Mouse (Mus musculus) heart, postnatal 0 days (tissue): ENCODE results near the gene Hist3h2a. TPM values are rescaled to one million over a fixed set of nuclear protein-coding genes. Genes with fewer than 3 reads are reported as not detected.
A peak's percentile ranks its signal among the peaks of the same experiment; 100 is the strongest.

Source experiments
- ATAC-seq: fragments of 200-750 bp; cut with Nextera tagmentation; 2 replicates; pipeline ENCODE4 v1.8.0; 2017; ENCODE audit warnings: low read depth, moderate number of reproducible peaks, moderate library complexity; ENCODE audit not compliant: insufficient read depth
- DNase-seq: peaks from one replicate; pipeline ENCODE4 v3.0.0-alpha.2; 2016; ENCODE audit warnings: low spot score
- H3K27ac ChIP-seq: fragments of 300-500 bp; sonication (generic); 2 replicates; pipeline ENCODE4 v1.5.1; 2014; ENCODE audit warnings: low read depth, mild to moderate bottlenecking
- H3K27me3 ChIP-seq: fragments of 300-500 bp; sonication (generic); 2 replicates; pipeline ENCODE4 v1.6.1; 2014; ENCODE audit warnings: low read length, mixed read lengths; ENCODE audit not compliant: control insufficient read depth, insufficient read depth
- H3K36me3 ChIP-seq: fragments of 300-500 bp; sonication (generic); replicated peaks from 2 replicates; pipeline ENCODE4 v1.6.1; 2014; ENCODE audit warnings: low read length, mixed read lengths; ENCODE audit not compliant: control insufficient read depth, insufficient read depth
- H3K4me1 ChIP-seq: fragments of 300-500 bp; sonication (generic); 2 replicates; pipeline ENCODE4 v1.6.1; 2014; ENCODE audit warnings: antibody characterized with exemption; ENCODE audit not compliant: control insufficient read depth, insufficient read depth
- H3K4me2 ChIP-seq: fragments of 300-500 bp; sonication (generic); 2 replicates; pipeline ENCODE4 v1.6.1; 2014; ENCODE audit warnings: low read depth, mild to moderate bottlenecking, low read length, moderate library complexity
- H3K4me3 ChIP-seq: fragments of 300-500 bp; sonication (generic); 2 replicates; pipeline ENCODE4 v1.5.1; 2014; ENCODE audit warnings: low read depth, low read length
- H3K9ac ChIP-seq: fragments of 300-500 bp; sonication (generic); replicated peaks from 2 replicates; pipeline ENCODE4 v1.6.1; 2014; ENCODE audit warnings: low read depth, low read length, mixed read lengths
- H3K9me3 ChIP-seq: fragments of 300-500 bp; sonication (generic); replicated peaks from 2 replicates; pipeline ENCODE4 v1.6.1; 2016; ENCODE audit warnings: low read length; ENCODE audit not compliant: control insufficient read depth
- CTCF ChIP-seq: IDR thresholded peaks from 2 replicates; pipeline ENCODE4 v1.5.1; 2016; ENCODE audit warnings: antibody characterized with exemption, control low read depth, low read depth
- EP300 ChIP-seq: IDR thresholded peaks from 2 replicates; pipeline ENCODE4 v1.6.1; 2016; ENCODE audit warnings: antibody characterized with exemption, low read depth
- WGBS: fragments of 180-500 bp; shearing (Covaris S2); extraction: QIAGEN DNeasy Blood & Tissue Kit; methylation state at CpG from one replicate; pipeline ENCODE4 v1.1.7; 2014; 5-methylcytosine and 5-hydroxymethylcytosine counted together
- polyA plus RNA-seq: library from polyadenylated mRNA; unstranded; fragments of >200 nt; fragmentation: Nextera tagmentation; extraction: Ambion mirVana; gene quantifications from 2 replicates; pipeline ENCODE4 v1.2.1, GENCODE M21; 2015
- total RNA-seq: library from RNA; depleted of rRNA; stranded (reverse); fragments of >200 nt; gene quantifications from 2 replicates; pipeline ENCODE4 v1.2.3, GENCODE M21; 2014; ENCODE audit warnings: low replicate concordance; rRNA removed

Gene Hist3h2a
- 90.4 and 94.8 TPM in 2 replicates for total RNA-seq
- 43.1 and 63.4 TPM in 2 replicates for polyA plus RNA-seq

GRCm38 (mm10) chr11:58954420-58955142 is at the start of gene Hist3h2a, which contains the start of gene Trim17:
Hist3h2a (plus strand) TSS chr11:58954685.
Trim17 (plus strand) TSS chr11:58954685.
- Histone ChIP-seq H3K4me3 (peak within 1 kb of the TSS; percentile 72), H3K4me1 (peaks cover 23% of the 10 kb centered on the region), H3K9me3 (no peaks in the 10 kb centered on the region), H3K36me3 (peaks cover 18% of the 10 kb centered on the region; the same call in 1 of the 2 replicates), H3K27ac (peak within 1 kb of the TSS; percentile 97), H3K4me2 (peak within 1 kb of the TSS; percentile 92), H3K27me3 (peaks cover 19% of the 10 kb centered on the region), H3K9ac (peak within 1 kb of the TSS; percentile 79)
- peak; percentile 93 for ATAC-seq
- TF ChIP-seq CTCF (peak; percentile 58), EP300 (no peak; the same call in none of the 2 replicates)
- WGBS = under 1% methylated on average over 49 of the region's 49 CpGs
- peak; percentile 98 for DNase-seq

DNA sequence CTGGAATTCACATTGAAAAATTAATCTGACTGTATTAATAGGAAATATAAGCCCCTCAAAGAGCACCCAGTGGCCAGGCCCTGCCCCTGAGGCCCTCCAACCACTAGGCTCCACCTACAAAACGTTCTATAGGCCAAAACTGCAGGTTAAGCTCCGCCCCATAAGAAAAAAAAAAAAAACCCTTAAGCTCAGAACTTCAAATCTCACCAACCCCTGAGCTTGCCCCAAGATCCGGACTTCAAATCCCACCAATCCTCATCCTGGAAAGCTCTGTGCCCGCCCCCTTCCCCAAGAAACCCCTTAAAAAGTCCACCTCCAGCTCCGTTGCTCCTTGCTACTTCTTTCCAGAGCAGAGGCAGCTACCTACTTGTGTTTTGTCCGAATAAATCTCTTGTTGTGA is 49.6 kb upstream of the Hist3h2a start:
- no peak for ATAC-seq
- no peak overlapping the region for H3K27ac ChIP-seq
- no peak overlapping the region for H3K4me3 ChIP-seq
- no peak overlapping the region for H3K9ac ChIP-seq
- H3K4me1 ChIP-seq = peaks cover 5% of the 10 kb centered on the region; the same call in 1 of the 2 replicates
- H3K9me3 ChIP-seq = no peaks in the 10 kb centered on the region
- H3K4me2 ChIP-seq = peak overlapping the region; percentile 81; the same call in 1 of the 2 replicates
- peaks cover 21% of the 10 kb centered on the region for H3K36me3 ChIP-seq
- H3K27me3 ChIP-seq = no peaks in the 10 kb centered on the region
- no peak for TF ChIP-seq EP300
- no peak for TF ChIP-seq CTCF
- 50% methylated on average over 6 of the region's 6 CpGs for WGBS
- no peak for DNase-seq

GRCm38 (mm10) chr11:58913776-58914175 is 40.7 kb upstream of the Hist3h2a start:
- Histone ChIP-seq H3K4me3 (no peak overlapping the region), H3K27ac (no peak overlapping the region), H3K27me3 (no peaks in the 10 kb centered on the region), H3K9ac (0 out of 2 replicates have a peak overlapping the region, but pooled peaks have one; percentile 68), H3K36me3 (no peaks in the 10 kb centered on the region), H3K4me1 (no peaks in the 10 kb centered on the region), H3K9me3 (no peaks in the 10 kb centered on the region), H3K4me2 (peak overlapping the region; percentile 90; the same call in 1 of the 2 replicates)
- TF ChIP-seq EP300 = no peak
- TF ChIP-seq CTCF = no peak
- WGBS = 67% methylated on average over 1 of the region's 1 CpGs
- ATAC-seq (no peak), DNase-seq (no peak)

DNA sequence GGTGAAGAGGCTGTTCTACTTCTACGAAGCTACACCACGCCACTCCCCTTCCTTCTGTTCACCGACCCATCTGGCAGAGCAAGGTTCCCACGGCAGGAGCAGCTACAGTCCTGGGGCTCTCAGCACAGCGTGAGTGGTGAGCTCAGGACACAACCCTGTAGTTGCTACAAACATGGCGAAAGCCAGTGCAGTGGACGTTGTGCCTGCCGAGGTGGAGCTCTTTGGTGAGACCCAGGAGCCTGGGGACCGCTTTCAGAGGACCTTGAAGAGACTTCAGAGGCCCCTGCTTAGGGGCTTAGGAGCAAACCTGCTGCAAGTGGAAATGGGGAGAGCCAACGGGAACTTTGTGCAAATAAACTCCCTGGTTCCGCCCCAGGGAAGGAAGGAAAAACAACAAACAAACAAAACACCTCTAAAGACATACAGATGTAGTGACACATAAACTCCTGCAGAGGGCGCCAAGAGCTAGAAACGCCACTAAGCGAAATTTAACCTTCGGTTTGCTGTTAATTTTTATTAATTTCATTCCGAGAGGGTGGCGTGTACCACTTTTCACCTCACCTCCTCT is 39.9 kb upstream of the Hist3h2a start:
- TF ChIP-seq CTCF (peak; percentile 69), EP300 (no peak)
- Histone ChIP-seq H3K27ac (peak overlapping the region; percentile 57), H3K4me1 (no peaks in the 10 kb centered on the region), H3K9ac (peak overlapping the region; percentile 68), H3K9me3 (no peaks in the 10 kb centered on the region), H3K36me3 (no peaks in the 10 kb centered on the region), H3K4me2 (peak overlapping the region; percentile 90), H3K4me3 (peak overlapping the region; percentile 46), H3K27me3 (no peaks in the 10 kb centered on the region)
- ATAC-seq = peak; percentile 47; the same call in 1 of the 2 replicates
- 7% methylated on average over 17 of the region's 17 CpGs for WGBS
- DNase-seq = peak; percentile 67

DNA sequence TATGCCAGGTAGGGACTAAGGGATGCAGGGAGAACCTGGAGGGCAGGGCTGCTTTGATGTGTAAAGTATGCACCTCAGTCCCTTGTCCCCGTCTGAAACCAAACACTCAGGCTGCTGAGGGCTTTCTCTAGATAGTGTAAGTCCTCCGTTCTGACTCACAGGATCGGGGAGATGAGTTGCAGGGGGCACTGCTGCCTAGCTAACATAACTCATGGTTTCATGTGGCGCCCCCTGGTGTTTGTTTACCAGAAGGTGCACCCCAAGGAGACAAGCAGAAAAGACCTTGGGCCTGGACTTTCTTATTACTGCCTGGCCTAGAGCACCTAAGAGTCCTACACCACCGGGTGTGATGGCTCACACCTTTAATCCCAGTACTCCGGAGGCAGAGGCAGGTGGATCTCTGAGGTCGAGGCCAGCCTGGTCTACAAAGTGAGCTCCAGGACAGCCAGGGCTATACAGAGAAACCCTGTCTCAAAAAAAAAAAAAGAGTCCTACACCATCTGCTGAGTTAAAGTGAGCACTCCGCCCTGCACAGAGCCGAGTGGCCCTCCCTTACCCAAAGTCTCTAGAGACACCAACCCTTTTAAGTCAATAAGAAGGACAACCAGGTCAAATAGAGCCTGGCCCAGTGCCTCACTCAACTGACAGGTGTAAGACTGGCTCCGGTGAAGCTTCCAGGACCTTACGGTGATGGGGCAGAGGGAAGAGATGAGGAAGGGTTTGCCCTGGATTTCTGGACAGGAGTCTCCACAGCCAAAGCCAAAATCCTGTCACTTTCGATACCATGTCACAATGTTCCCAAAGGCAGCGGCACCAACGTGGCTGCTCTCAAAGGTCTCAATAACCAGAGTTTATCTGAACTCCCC is 37.4 kb upstream of the Hist3h2a start:
- no peaks in the 10 kb centered on the region for H3K27me3 ChIP-seq
- no peak overlapping the region for H3K4me2 ChIP-seq
- H3K4me3 ChIP-seq = no peak overlapping the region
- no peaks in the 10 kb centered on the region for H3K36me3 ChIP-seq
- no peak overlapping the region for H3K9ac ChIP-seq
- H3K4me1 ChIP-seq = no peaks in the 10 kb centered on the region
- H3K27ac ChIP-seq = no peak overlapping the region
- 49% methylated on average over 14 of the region's 14 CpGs for WGBS
- no peaks in the 10 kb centered on the region for H3K9me3 ChIP-seq
- ATAC-seq = no peak
- DNase-seq = no peak
- TF ChIP-seq EP300 (no peak), CTCF (peak; percentile 44)
